Mouse (Mus musculus) G1E (cell line): ENCODE data around the gene Fam84b.

Experiments used
- CTCF ChIP-seq: IDR thresholded peaks from 2 replicates; pipeline ENCODE4 v1.5.1; 2012; ENCODE audit warnings: low read depth, low read length, inconsistent platforms, mixed read lengths
- GATA1 ChIP-seq: IDR thresholded peaks from 2 replicates; pipeline ENCODE4 v1.6.1; 2012; ENCODE audit warnings: borderline replicate concordance, low read length, inconsistent platforms, mixed read lengths
- GATA2 ChIP-seq: IDR thresholded peaks from 2 replicates; pipeline ENCODE4 v1.6.1; 2012; ENCODE audit warnings: low read depth, low read length, inconsistent platforms, borderline replicate concordance
- TAL1 ChIP-seq: conservative IDR thresholded peaks from 2 replicates; pipeline ENCODE4 v1.6.1; 2012; ENCODE audit warnings: low read depth, low read length, inconsistent platforms, mixed read lengths

- TF ChIP-seq TAL1, result no peak
- no peak for TF ChIP-seq CTCF
- TF ChIP-seq GATA2, result no peak
- TF ChIP-seq GATA1, result no peak
Measured at GRCm38 (mm10) chr15:60892976-60893463, 39.4 kb upstream of the Fam84b start.
